Mouse (Mus musculus) brain, adult 2 months (tissue): Measurements from ENCODE around the gene Cntnap1.

ENCODE experiments used
- DNase-seq: peaks from one replicate; pipeline ENCODE4 v3.0.0; 2011; ENCODE audit warnings: low read depth, low spot score

The Cntnap1 gene

DNA sequence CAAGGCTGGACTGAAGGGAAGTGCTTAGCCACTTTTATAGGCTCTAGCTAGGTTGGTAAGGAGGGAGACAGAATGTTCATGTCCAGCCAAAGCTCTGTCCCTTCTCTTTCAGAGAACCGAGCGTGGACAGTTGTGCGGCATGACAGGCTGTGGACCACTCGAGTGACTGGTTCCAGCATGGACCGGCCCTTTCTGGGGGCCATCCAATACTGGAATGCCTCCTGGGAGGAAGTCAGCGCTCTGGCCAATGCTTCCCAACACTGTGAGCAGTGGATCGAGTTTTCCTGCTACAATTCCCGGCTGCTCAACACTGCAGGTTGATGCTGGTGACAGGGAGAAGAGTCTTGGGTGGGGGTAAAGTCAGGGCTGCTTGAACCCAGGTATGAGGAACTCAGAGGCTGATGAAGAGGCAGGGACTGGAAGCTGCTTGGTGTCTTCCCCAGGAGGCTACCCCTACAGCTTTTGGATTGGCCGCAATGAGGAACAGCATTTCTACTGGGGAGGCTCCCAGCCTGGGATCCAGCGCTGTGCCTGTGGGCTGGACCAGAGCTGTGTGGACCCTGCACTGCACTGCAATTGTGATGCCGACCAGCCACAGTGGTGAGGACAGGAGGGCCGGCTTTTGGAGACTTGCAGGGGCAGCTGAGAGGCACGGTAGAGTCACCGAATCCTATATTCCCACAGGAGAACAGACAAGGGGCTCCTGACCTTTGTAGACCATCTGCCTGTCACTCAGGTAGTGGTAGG lies 12.6 kb downstream of the Cntnap1 start:
- peak; percentile 52 for DNase-seq

DNA sequence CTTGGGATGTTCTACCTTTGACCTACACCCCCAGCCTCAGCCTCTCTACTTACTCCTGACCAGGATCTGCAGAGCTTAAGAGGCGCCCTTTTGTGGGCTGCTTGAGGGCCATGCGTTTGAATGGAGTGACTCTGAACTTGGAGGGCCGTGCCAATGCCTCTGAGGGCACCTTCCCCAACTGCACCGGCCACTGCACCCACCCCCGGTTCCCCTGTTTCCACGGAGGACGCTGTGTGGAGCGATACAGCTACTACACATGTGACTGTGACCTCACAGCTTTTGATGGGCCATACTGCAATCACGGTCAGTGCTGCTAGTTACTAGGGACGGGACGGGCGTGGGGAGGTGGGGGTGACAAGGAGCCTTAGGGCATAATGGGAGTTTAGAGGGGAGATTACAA lies 14.7 kb downstream of the Cntnap1 start:
- DNase-seq: no peak

DNA sequence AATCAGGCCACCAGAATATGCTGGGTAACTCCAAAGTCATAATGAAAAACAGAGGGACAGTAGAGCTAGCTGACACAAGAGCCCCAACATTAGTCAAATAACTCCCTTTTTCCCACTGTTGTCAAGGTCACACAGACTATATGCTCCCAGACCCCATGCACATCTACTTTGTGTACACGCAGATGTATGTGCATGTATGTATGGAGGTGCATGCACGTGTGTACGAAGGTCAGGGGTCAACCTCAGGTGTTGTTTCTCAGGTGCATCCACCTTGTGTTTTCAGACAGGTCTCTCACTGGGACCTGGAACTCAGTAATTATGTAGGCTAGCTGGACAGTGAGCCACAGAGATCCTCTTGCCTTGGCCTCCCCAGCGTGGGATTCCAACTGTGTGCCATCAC lies 15.1 kb downstream of the Cntnap1 start:
- DNase-seq: no peak

- peak; percentile 57 for DNase-seq
Measured at GRCm38 (mm10) chr11:101186526-101187247, 16.4 kb downstream of the Cntnap1 start.

GRCm38 (mm10) chr11:101187541-101187940 lies 17.2 kb downstream of the Cntnap1 start:
- no peak for DNase-seq

GRCm38 (mm10) chr11:101188166-101188805 lies 18.0 kb downstream of the Cntnap1 start:
- peak; percentile 98 for DNase-seq

GRCm38 (mm10) chr11:101189495-101190180 lies 19.3 kb downstream of the Cntnap1 start:
- peak; percentile 99 for DNase-seq

DNA sequence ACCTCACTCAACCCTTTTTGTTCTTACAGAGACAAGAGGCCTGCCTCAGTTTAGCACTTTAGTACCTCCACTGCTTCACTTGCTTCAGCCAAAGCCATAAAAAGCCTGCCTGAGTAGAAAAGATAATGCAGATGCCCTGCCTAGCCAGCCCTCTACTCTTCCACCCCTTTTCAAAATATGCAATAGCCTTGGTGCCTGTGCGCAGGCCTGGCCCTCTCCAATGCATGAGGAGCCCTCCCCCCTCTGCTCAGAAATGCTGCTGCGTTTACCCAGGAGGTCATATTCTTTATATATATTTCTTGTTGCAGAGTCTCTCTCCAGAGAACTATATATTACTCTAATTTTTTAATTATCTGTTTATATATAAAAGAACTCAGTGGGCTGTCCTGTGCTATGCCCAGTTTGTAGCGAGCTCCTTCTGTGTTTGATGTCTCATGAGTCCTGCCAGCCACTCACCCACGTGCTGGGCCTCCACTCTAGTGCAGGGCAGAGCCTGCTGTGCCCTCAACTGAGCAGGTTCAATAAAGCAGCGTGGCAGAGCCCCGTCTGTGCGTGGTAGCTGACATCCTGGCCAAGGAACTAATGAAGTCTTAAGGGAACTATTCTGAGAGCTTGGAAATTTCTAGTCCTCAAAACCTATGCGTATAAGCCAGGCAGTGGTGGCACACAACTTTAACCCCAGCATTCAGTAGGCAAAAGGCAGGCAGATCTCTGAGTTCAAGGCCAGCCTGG lies 20.0 kb downstream of the Cntnap1 start:
- DNase-seq: peak; percentile 39

DNA sequence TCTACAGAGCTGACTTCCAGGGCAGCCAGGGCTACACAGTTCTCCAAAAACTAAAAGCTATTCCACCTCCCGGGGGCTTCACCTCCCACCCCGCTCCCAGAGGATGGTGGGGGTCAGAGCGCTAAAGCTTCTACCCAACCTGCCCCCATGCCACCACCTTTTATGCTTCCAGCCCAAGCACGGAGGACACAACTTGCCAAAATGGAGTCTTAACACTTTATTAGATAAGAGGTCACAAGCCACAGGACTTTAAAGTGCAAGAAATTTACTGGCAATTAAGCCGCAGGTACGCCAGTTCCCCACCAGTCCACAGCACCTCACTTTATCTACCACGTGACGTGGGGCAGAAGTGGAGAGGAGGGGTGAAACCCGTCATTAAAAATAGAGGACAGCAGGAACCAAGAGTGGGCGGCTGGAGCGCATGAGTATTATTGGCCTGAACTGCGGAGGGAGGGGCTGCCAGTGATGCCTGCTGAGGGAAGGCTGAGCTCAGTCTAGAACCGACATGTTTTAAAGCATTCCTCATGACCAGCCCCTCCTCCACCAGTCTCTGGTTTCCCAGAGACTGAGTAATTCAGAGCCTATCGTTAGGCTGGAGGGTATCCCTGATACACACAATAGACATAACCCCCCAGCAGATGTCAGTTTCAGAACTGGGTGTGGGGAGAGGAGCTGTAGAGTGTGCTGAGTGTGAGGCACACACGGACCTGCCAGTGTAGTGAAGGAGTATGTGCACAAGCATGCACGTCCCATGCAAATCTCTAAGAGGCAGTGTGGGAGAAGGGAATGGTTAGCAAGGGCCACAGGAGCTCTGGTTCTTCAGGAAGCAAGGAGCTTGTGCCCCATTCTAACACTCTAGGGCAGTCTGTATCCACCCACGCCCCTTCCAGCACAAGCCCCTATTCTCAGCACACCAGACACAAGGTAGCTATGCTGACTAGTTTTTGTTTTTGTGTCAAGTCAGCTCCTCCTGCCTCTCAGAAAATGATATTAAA lies 20.9 kb downstream of the Cntnap1 start:
- peak; percentile 75 for DNase-seq

GRCm38 (mm10) chr11:101191919-101192470 lies 21.7 kb downstream of the Cntnap1 start:
- no peak for DNase-seq

DNA sequence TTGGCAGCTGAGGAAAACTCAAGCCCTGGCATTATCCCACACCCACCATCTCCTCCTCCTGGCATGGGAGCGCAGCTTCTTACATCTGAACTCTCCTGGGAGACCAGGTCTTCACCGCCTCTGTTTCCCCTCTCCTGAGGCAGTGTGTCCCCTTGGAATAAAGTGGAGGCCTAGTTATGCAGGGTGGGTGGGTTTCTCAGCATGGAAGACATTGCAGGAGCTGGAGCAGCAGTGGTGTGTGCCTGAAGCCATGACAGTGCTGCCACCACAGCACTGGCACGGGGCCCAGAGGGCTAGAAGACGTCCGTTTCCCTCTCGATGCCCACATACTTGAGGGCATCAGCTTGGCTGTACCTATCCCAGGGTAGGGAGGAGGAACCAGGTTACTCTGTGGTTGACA lies 22.3 kb downstream of the Cntnap1 start:
- no peak for DNase-seq

GRCm38 (mm10) chr11:101193076-101193475 lies 22.8 kb downstream of the Cntnap1 start:
- peak; percentile 61 for DNase-seq

- DNase-seq: peak; percentile 55
Measured at GRCm38 (mm10) chr11:101194137-101194536, 23.8 kb downstream of the Cntnap1 start.

- no peak for DNase-seq
Measured at GRCm38 (mm10) chr11:101194643-101195042, 24.3 kb downstream of the Cntnap1 start.

DNA sequence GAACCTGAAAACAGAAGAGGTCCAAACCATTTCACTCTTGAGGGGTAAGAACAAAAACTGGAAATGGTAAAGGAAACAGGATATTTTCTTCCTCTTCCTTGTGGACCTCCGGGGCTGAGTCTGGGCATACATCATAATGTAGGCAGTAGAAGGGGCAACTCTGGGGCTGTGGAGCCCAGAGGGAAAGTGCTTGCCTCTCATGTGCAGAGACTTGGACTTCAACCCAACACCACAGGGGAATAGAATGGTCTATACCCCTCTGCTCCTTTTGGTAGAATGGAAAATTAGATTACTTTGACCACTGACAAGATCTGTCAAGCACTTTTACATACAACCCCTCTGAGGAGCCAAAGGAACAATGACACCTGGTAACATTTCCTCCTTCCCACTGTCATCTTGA lies 24.8 kb downstream of the Cntnap1 start:
- DNase-seq: no peak

DNA sequence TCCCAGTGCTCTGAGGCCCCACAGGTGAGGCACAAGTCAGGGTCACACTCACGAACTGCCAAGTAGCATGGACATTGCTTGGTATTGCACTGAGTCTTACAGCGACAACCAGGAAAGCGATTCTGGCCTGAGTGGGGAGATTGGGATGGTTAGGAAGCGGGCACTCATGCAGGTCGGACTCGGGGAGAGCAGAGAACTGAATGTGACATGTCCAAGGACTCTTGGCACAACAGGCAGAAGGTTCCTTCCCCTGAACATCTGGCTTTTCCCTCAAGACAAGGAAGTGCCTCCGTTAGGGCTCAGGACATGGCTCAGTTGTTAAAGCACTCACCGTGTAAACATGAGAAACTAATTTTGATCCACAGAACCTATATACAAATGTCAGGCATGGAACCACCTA lies 25.2 kb downstream of the Cntnap1 start:
- DNase-seq: no peak

DNA sequence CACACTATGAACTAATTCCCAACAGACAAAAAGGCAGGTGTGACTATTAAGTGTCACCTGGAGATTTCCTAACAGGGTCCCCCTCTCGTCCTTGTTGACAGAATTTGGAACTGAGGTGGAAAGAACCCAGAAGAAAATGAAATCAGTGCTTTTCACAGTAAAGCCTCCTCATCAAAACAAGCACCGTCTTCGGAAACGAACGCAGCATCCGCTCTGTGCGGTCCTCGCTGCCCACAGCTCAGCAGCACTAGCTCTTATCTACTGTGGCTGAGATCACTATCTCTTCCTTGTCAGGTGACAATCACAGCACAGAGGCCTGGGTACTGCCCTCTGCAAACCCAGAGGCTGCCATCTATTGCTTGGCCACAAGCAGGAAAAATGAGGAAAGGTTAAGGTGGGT lies 25.9 kb downstream of the Cntnap1 start:
- DNase-seq: no peak

- DNase-seq: no peak
Measured at GRCm38 (mm10) chr11:101199555-101199954, 29.2 kb downstream of the Cntnap1 start.

DNA sequence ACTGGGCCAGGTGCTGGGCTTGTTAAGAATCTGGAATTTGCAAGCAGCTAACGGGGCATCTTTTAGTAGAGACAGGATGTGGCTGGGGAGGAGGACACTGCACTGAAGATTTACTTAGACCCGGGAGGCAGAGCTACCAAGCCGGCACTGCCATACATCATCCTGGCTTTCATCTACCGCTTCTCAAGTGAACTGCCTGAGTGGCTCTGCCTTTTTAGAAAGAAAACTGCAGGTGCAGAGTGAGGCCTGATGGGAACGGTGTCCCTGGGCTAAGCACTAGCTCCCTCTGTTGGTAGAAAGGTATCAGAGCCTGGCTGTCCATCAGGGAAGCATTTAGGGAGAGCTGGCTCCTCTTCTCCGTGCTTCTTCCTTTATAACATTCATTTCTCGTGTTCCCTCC lies 30.7 kb downstream of the Cntnap1 start:
- peak; percentile 92 for DNase-seq

DNA sequence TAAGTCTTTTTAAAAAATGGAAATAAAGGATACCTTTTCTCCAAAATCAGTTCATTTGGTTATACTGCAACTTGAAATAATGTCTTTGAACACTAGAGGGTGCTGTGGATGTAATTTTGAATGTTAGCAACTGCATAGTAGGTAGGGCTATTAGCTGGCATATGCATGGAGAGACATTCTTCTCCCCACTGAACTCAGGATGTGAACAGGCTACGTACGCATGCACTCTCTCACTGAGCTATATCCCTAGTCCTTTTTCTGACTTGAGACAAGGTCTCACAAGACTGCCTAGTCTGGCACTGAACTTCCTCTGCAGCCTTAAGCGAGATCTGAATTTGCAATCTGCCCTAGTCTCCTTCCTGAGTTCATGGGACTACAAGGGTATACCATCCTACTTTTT lies 41.6 kb downstream of the Cntnap1 start:
- DNase-seq: peak; percentile 83
